Mouse (Mus musculus) naive thymus-derived CD4-positive, alpha-beta T cell, adult 2 months (primary cell): Measurements from ENCODE around the gene Lzts2.
A peak's percentile ranks its signal among the peaks of the same experiment; 100 is the strongest.

ENCODE experiments used
- DNase-seq: peaks from one replicate; pipeline ENCODE4 v3.0.0-alpha.2; 2011; ENCODE audit warnings: low read depth

Gene Lzts2

DNA sequence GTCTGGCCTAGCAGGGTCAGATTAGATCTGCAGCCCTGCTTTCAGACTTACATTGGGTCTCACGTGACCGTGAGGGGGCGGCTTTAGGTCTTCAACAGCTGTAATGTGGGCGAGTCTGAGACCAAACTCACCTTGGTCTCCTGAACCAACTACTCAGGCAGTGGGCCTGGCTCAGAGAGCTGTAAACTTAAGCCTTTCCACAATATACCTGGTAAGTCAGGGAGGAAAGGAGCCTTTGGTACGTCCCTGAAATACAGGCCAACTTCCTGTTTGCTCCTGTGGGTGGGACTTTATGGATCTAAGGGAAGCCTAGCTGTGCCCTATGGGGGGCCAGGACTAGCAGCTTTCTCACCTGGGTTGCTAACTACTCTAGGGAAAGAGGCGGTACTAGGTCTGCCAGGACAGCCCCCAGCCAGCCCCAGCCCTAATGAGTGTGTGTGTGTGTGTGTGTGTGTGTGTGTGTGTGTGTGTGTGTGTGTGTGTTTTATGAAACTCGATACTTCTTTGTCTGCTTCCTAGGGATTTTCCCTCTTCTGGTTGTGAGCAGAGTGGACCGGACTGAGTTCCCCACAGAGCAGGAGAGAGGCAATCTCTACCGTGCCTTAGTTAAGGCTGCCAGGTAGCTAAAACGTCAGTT lies at the start of gene Lzts2:
Gene Lzts2 (plus strand): TSS at position 80 of the 637 bp plus-strand sequence.
- peak; percentile 56 for DNase-seq

DNA sequence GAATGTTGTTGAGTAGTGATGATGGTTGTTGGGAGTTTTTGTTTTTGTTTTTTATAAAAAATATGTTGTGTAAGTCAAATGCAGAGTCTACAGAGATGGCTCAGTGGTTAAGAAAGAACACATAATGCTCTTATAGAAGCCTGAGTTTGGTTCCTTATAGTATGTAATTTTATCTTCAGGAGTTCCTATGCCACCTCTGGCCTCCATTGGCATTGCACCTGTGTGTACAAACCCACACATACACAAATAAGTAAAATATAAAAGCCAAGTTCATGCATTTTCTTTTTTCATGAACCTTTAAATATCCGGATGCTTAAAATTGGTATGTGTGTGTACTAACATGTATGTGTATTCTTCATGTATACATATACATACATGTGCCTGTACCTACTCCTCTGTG lies 48.2 kb upstream of the Lzts2 start:
- no peak for DNase-seq

DNA sequence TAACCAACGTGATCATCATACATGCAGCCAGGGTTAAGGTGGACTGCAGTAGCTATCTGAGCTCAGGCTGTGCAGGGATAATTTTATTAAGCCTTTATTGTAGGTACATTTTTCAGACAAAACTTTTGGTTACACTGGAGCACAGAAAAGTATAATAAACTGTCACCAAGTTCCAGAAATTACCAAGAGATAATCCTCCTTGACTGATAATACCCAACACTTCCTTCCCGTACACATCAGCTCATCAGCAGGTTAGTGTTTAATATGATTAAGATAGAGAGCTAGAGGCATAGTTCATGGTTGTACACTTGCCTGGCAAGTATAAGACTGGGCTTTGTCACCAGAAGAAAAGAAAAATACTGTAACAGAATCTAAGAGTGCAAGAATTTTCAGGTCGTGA lies 45.9 kb upstream of the Lzts2 start:
- DNase-seq, result no peak

DNA sequence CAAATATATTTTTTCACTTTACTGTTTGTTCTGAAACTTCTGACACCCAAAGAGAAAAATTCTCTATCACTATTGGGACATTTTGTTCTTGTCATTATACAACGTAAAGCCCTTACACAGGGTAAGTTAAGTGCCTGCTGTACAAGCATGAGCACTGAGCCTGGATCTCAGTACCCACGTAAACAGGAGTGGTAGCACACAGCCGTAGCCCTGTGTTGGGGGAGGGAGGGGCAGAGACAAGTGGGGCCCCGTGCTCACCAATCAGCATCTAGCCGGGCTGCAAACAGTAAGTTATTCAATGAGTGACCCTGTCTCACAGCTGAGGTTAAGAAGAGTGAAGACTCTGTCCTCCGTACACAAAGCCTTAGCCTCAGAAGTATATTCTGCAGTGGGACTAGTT lies 37.6 kb upstream of the Lzts2 start:
- DNase-seq, result no peak

DNA sequence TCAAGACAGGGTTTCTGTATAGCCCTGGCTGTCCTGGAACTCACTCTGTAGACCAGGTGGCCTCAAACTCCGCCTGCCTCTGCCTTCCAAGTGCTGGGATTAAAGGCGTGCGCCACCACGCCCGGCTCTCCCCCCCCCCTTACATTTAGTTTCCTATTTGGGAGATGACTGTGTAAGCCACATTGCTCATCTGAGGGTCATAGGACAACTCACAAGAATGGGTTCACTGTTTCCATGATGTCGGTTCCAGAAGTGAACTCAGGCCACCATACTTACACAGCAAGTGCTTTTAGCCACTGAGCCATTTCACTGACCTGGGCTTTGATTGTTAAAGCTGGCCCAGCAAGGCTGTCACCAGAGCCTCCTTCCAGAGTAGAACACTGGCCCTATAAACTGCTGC lies 37.1 kb upstream of the Lzts2 start:
- no peak for DNase-seq

DNA sequence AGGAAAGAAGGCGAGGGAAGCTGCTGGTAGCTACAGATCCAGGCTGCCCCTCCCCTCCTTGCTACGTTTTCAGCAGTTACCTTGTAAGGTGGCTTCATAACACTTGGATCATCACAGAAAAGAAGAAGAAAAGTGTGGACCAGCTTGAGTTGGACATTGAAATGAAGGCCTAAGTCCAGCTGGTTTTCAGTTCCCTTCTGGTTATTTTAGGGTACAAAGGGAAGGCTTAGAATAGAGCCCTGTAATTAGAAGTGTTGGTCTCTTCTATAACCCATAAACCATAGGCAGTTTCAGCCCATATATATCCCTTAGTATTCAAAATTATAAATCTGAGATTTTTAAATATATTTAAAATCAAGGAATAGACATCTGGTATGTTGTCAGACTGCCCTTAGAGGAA lies 33.4 kb upstream of the Lzts2 start:
- no peak for DNase-seq

DNA sequence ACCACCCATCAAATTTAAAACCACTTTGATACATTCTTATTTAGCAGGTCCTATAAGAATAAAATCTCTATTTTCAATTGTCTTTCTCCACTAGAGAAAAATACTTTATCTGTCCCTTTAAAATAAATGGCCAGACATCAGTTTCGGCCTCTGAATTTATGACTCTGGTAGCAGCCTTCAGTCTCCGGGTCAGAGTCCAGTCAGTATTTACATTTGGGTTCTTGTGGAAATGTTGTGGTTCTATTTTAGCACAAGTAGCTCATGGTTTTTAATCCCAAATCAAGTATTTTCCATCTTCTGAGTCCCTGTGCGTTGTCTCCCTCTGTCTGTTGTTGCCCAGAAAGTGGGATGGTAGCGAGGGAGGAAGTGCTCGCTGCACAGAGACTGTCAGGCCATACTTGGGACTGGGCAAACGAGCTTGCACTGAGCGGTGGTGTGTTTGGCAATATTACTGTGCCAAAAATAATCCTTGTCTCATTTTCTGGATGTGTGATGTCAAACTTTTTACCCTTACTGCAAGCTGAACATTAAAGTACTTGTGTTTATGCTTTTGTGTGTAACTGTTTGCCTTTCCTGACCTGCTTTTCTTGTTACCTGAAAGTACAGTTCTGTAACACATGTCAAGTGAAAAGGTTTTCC lies 31.6 kb upstream of the Lzts2 start:
- no peak for DNase-seq

DNA sequence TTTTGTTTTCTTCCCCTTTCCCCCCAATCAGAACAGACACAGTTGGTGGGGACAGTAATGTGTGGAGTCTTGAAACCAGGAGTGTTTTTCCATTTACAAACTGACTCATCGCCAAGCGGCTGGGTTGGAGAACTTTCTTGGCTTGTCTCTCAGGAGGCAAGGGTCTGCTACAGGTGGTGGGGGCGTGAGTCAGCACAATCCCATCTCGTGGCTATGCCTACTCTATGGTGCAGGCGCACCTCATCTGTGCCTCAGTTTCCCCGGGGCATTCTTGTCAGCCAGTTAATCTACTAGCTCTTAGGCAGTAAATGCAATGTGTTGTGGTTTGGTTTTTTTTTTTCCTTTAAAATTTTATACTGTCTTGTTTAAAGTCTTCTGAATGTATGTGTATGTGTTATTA lies 30.8 kb upstream of the Lzts2 start:
- no peak for DNase-seq

DNA sequence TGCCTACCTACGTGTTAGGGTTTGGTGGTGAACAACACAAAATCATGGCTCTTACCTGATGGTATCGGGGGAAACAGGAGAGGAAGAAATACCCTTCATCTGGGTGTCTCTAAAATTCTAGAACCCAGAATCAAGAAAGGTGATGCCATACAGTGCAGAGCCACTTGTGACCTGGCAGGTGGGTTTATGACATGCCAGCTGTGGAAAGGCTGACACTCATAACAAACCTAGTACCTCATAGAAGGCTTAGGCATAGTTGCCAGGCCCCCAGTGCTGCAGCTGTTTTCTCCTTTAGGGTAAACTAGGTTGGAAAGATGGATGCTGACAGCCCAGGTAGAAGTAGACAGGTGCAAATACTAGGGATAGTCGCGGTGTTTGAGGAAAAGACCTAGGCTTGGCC lies 29.8 kb upstream of the Lzts2 start:
- no peak for DNase-seq

DNA sequence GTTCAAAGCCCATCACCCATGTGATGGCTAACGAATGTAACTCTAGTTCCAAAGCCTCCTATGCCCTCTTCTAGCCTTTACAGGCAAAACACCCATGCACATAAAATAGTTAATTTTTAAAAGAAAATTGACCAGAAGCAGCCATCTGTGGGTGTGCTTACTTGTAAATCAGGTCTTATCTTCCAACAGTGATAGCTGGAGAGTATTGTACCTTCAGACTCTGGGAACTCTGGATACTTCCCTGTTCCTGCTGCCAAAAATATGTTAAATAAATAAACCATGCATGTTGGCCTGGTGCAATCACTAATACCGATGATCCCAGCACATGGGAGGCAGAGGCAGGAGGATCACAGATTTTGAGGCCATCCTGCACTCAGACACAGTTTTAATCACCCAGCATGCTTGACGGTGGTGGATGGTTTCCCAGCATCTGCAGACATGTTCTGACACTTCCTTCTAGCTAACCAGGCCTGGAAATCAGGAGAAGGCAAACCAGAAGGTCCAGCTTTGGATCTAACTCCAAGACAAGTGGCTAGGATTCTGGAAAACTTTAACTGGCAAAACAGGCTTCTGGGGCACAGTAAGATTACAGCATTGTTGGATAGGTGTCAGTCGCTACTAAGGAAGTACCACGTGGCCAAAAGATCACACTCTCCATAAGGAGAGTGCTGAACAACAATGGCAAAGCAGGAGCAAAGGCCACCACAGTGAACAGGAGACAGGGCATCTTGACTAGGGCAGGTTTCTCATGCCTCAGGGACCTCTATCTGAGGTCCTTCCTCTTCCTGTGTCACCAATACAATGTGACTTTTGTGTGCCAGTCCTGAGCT lies 28.8 kb upstream of the Lzts2 start:
- DNase-seq, result no peak

DNA sequence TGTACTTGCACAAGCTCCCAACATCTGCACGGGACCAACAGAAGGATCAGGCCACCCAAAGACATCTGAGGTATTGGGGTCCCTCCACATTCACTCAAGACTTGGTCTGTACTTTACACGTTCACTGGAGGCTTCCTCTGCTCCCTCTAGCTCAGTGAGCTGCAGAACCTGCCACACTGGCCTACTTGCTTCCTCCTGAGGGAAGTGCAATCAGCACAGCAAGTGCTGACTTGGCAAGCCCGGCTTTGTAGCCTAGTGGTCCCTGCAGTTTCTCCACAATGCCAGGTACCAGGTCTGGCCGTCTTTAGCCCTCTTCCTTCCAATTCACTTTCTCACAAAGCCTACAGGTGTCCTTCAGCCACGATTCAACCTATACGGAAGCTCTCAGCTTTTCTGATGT lies 27.2 kb upstream of the Lzts2 start:
- no peak for DNase-seq

DNA sequence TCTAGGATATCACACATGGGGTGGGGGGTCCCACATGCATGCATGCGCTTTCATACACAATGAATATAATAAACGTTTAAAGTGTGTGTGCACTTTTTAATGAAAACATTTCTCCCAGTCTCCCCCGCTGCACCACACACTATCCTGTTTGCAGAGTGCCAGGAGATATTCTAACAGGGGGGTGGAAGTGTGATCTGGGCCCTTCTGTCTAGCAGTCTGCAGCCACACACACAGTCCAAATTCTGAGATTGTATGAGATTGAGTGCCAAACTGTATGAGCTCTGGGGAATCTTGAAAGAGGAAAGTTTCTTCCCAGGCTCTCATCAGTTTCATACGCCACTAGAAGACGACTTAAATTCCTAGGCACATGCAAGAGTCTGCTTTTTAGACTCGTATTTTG lies 26.4 kb upstream of the Lzts2 start:
- no peak for DNase-seq

DNA sequence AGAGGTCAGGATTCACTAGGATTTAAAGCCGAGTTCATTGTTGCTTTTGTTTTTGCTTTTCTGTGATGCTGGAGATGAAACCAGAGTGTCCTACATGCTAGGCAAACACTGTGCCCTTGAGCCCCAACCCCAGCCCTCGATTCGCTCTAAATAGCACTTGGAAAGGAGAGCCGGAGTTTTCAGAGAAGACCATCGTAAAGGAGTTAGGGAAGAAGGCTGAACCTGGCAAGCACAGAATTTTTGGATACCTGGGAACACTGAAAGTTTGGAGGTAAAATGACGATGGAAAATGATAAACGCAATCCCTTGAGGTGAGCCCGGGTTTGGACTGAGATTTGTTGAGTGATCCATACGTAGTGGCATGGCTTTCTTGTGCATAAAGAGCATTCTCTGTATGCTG lies 25.9 kb upstream of the Lzts2 start:
- DNase-seq, result no peak

DNA sequence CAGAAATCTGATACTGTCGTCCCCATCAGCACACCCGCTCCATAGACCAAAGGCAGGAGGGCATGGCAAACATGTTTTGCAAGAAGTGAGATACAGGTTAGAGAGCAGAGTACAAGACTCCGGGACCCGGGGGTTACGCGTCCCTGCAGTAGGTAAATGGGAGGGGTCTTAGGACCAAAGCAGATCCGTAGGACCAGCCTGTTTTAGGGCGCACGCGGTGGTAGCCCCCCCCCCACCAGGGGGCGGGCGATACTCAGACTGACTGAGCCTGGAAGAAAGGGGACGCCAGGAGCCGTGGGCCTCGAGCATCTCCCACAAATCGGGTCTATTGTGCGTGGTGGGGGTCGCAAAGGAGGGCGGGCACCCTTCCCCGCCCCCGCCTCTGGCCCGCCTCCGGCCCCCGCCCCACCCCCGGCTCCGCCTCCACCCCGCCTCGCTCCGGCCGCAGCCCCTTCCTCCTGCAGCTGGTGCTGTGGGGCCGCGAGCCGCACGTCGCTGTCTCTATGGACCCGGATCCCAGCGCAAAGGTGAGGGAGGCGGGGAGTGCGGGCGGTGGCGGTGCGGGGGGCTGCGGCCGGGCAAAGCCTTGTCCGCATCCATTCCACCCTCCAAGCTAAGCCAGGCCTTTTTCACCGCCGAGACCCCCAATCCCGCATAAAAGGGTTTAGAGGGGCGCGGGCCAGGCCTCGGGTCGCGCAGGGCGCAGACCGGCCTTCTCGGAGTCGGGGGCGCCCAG lies 25.2 kb upstream of the Lzts2 start, which contains the start of gene Sema4g:
Gene Sema4g (plus strand): TSS at position 271 of the 736 bp plus-strand sequence.
- peak; percentile 56 for DNase-seq

DNA sequence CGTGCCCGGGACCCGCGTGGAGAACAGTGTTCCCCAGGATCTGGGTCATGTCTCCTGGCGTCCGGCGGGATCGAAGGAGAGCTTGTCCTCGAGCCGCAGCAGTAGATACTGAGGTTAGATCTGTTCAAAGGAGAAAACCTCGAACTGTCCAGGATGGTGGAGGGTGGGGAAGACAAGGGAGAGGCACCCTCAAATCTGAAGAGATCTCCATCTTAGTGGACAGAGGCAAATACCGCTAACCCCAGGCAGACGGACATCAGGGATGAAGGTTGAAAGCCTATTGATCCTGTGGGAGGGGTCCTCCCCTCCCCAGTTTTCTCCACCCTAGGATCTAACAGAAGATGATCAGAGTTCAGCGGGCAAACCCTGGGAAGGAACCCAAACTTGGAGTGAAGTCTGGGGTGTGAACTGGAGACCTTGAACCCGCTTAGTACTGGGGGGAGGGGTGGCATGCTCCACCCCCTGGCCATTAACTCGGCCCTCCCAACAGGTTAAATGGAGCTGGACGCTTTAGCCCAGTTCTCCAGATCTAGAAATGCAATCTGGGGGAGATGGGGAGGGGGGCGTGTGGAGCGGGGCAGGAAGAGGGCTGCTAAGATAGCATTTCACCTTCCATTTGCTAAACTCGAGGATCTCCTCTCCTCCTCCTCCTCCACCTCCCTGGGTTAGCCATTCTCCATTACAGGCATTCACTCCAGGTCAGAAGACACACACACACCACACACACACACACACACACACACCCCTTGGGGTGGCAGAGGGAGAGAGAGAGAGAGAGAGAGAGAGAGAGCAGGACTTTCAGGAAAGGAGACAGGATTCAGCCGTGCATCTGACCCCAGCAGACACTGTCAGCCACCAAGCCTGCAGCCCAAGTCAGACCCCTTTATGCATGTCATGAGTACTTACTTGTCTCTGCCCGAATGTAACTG lies 24.4 kb upstream of the Lzts2 start:
- no peak for DNase-seq

DNA sequence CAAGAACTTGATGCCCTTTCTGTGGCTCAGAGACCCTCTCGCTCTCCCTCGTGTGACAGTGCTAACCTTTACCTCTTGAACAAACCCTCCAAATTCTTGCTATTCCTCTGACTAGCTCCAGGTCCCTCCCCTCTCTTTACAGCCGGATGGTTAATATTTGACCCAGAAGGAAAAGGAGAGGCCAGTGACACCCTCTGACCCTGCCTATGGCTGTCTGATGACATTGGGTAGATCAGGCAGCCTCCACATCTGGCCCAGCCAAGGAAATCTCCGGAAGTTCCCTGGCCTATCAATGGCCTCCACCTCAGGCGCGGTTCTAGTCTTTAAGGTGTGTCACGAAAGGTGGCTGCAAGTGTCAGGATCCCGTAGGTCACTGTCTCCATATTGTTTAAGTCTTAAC lies 23.2 kb upstream of the Lzts2 start:
- DNase-seq, result no peak

DNA sequence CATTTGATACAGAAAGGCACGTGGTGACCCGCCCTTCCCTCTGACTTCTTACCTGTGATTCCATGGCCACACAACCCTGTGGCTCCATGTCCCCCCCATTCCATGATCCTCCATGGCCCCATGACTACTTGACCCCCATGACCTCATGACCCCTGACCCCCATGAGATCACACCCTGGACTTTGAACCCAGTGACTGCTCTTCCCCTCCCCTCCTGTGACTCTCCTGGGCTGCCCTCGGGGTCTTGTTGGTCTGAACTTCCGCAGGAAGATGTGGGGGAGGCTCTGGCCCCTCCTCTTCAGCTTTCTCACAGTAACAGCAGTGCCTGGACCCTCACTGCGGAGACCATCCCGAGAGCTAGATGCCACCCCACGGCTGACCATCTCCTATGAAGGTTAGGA lies 22.0 kb upstream of the Lzts2 start:
- no peak for DNase-seq

DNA sequence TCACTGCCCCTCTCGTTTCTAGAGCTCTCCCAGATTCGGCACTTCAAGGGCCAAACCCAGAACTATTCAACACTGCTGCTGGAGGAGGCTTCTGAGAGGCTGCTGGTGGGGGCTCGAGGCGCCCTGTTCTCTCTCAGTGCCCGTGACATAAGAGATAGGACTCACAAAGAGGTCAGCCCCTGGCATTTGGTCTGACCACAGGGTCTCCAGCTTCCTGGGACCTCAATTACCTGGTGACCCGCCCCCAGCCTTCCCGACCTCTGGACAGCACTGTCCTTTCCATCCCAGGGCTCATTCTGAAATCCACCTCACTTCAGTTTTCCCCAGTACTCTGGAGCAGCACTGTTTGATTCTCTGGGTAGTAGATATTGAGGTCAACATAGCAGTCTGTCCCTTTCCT lies 21.5 kb upstream of the Lzts2 start:
- no peak for DNase-seq

DNA sequence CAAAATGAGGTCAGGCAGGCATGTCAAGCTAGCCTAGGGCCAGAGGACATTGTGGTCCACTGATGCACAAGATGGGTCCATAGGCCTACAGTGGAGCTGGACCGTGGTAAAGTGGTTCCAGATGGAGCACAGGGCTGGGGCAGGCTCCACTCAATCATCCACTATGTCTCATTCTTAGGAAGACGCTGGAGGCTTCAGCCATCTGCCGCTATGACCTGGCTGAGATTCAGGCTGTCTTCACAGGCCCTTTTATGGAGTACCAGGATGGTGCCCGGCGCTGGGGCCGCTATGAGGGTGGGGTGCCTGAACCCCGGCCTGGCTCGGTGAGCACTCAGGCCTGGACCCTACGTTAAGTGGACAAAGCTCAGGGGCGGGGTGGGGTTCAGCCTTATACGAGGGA lies 16.4 kb upstream of the Lzts2 start:
- DNase-seq, result no peak

DNA sequence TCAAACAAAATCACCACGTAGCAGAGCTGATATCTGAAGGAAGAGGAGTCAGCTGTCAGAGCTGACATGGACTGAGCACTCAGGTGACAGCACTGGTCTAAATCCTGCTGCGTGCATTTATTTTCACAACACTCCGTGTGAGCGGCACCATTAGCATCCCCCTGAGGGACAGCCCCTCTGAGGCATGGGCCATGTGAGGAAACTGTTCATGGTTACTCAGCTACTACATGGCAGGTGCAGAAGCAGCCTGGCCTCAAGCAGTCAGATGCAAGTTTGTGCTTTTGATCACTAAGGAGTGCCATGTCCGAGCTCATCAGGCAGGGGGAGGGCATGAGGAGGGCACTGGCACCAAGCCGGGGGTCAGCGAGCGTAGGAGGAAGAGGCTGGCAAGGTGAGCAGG lies 14.6 kb upstream of the Lzts2 start:
- DNase-seq, result no peak

DNA sequence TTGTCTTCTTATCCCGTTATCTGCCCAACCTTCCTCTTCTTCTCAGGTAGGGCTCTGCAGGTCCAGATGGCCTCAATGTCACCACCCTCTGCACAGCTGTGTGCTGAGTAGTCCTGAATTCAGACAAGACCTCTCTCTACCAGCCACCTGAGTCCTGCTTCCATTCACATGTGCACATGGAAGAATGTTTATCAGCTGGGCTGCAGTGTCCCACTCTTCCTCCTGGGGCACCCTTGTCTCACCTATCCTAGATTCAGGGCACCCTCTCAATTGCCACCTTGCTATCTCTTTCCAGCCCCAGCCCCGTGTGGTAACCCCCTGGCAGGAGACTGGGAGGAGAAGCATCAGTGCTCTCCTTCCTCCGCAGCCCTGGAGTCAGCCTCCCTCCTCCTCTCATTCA lies 11.9 kb upstream of the Lzts2 start:
- DNase-seq, result no peak
